Mouse (Mus musculus) brain, adult 2 months (tissue): ENCODE data around the gene Flt3.

Experiments used
- DNase-seq: peaks from one replicate; pipeline ENCODE4 v3.0.0; 2011; ENCODE audit warnings: low read depth, low spot score

Flt3 gene

GRCm38 (mm10) chr5:147410585-147410984 lies 10.3 kb upstream of the Flt3 start:
- DNase-seq: no peak

DNA sequence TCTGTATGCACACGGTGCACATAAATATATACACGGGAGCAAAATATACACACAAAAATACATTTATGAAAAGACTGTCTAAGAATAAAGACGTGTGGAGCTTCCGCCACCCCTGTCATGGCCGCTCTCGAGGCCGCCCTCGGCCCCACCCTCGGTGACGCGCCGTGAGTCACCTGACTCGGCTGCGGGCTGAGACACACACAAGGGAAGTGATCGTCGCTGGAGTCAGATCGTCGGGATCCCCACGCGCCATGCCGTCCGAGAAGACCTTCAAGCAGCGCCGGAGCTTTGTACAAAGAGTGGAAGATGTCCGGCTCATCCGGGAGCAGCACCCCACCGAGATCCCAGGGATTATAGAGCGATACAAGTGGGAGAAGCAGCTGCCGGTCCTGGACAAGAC lies 8.4 kb upstream of the Flt3 start:
- no peak for DNase-seq

DNA sequence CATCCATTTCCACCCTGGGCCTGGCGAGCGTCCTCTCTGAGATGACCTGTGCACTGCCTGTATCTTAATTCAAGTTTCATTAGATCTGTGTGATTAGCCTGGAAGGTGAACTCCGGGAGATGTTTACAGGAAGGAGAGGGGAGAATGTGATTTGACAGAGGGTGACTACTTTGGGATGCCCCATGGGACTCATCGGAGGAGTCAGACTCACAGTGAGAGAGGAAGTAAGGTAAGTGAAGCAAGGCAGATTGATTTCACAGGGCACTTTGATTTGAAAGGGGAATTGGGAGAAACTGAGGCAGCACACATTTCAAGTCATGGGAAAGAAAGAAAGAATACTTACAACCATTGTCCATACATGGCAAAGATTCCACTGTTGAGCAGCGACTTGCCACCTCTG lies 5.8 kb upstream of the Flt3 start:
- no peak for DNase-seq

- peak; percentile 84 for DNase-seq
Observed at GRCm38 (mm10) chr5:147402505-147402904, 2.2 kb upstream of the Flt3 start.

DNA sequence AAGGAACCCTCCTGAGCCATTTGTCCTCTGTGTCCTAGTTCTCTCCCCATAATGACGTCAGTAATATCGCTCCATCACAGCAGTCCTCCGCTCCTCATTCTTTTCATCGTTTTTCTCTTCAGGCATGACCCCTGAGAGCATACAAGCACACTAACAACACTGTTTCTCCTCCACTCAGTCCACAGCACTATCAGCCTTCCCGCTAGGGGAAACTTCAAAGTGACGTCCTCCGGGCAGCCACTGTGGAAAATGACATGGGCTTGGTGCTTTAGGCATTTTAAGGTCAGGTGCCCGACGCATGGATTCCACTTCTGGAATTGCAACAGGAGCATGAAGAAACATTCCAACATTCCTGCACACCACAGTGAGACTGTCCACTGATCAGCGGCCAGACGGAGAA lies 735 bp upstream of the Flt3 start:
- DNase-seq: peak; percentile 43

DNA sequence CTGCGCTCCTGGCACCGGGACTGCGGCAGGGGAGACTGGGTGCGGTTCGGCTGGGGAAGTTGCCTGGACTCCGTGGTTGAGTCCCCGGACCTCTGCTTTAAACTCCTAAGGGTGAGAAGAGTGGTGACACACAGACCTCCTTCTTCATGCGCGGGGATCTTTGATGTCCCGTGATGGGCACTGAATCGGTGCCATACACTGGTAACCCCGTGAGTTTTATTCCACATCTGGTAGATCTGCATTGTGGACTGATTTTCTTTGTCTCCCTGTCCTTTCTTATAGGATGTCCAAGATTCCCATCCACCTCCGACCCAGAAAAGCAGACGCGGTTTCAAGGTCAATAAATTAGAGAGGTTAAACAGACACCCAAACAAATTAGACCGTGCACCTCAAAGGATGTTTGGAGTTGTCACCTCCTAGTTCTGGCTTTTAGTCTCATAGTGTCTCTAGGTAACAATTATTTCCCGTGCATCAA lies 253 bp upstream of the Flt3 start:
- no peak for DNase-seq

GRCm38 (mm10) chr5:147395050-147395449 lies 5.2 kb downstream of the Flt3 start:
- DNase-seq: no peak

GRCm38 (mm10) chr5:147392667-147393213 lies 7.5 kb downstream of the Flt3 start:
- DNase-seq: no peak

DNA sequence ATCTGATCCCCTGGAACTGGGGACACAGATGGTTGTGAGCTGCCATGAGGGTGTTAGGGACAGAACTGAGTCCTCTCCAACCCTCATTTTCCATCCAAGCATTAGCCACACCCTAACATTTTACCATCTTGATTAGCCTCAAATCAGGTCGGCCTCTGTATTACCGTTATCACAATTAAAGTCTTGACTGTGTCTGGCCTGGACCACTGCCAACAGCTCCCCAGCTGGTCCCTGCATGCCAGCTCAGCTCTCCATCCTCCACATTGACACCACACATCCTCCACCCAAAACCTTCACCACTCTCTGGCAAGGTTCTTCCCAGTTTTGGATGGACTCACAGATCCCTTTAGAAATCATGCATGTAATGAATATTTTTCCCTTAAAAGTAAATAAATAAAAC lies 9.5 kb downstream of the Flt3 start:
- DNase-seq: peak; percentile 29

DNA sequence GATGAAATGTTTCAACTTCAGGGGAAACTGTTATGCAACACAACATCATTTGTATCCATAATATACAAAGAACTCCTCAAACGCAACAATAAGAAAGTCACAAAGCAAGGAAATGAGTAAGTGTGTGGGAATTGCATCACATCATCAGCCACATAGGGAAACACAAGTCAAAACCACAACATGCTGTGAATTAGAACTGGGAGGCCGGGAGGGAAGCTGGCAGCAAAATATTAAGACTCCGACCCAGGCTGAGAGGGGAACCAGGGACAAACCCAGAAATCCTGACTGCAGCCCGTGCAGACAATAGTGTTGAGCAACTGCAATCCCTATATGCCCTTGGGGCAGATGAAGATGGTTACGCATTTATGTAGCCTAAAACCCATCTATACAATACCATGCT lies 11.2 kb downstream of the Flt3 start:
- no peak for DNase-seq

GRCm38 (mm10) chr5:147388376-147389008 lies 11.8 kb downstream of the Flt3 start:
- no peak for DNase-seq

DNA sequence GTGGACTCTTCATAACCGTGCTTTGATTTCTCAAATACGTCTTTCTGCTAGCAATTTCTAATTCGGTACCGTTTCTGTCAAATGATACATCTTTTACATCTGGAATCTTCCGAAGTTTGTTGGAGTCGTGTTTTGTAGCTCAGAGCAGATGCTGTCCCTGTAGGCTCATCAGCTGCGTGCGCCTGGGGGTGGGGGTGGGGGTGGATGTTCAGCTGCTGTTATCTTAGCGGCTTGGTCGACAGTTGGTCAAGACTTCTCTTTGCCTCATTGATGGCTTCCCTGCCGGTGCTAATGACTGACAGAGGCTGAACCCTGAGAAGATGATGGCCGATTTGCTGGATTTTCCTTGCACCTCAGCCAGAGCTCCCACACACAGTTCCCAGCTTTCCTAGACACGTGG lies 13.4 kb downstream of the Flt3 start:
- no peak for DNase-seq

DNA sequence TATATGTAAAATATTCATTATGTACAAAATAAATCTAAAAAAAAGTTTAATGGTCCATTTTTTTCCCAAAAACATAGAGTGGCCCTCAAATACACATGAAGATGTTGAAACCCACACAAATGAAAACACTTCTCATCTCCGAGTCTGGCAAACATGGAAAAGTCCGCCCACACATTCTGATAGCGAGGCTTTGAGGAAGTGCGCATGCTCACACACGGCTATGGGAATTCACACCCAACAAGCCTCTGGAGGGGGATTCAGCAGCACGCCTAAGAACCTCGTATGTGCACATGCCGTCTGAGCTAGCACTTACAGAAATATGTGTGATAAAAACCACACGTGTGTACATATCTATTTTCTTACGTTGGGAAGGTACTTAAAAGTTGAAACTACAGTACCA lies 18.9 kb downstream of the Flt3 start:
- DNase-seq: peak; percentile 48

- no peak for DNase-seq
Observed at GRCm38 (mm10) chr5:147379481-147379880, 20.8 kb downstream of the Flt3 start.

GRCm38 (mm10) chr5:147370276-147370675 lies 30.0 kb downstream of the Flt3 start:
- no peak for DNase-seq

DNA sequence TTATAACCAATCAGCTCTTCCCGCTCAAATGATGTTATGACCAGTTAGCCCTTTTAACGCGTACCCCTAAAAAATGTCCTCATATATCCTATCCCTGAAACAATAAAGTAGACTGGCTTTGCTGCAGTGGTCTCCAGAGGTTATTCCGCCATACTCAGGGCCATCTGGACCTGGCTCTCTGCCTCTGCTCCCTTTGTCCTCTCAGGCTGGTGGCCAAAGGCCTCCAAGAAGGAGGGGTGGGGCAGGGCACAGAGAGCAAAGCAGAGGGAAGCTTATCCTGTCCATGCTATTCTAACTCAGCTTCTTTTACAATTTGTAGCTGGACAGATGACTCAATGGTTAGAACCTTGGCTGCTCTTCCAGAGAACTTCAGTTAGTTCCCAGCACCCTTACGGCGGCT lies 32.1 kb downstream of the Flt3 start:
- DNase-seq: no peak

DNA sequence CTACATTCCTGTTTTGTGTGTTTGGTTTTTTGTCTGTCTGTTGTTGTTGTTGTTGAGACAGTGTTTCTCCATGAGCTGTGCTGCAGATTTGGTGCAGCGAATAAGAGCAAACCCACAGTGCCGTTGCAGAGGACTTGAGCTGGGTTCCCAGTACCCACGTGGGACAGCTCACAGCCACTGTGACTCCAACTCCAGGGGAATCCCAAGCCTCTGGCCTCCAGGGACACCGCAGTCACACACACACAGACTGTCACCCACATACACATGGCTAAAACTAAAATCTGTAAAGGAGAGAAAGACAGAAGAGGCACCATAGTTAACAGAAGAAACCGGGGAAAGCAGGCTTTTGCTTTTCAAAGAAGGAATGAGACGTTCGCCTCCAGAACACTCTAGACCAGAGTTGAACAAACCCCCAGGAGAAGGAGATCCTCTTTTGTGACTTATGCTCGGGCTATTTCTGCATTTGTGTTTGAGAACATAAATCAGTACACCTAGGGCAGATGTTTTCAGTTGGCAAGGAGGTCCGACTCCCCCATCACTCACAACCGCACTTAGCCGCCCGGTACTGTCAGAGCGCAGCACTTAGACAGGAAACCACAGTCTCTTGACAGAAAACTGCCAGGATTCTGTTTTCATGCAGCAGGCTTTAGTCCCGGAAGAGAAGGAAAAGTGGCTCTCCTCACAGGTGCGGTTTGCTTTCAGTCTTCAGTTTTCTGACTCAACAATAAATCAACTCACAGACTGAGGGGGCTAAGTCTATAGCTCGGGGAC lies 34.1 kb downstream of the Flt3 start:
- no peak for DNase-seq

DNA sequence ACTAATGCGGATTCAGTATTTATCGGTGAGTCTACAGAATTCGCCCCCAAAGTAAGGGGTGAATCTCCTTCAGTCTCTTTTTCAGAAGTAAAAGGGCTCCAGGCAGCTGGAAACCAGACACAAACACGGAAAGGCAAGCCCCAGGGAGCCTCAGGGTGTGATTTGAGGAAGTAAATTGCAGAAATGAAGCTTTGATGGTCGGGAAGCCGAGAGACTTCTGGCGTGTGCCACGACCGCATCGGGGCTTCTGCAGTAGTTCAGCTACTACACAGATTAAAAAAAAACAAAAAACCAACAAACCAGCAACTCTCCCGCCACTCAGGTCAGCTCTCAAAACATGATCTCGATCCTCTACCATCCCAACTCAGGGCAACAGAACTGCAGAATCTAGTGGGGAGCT lies 37.2 kb downstream of the Flt3 start:
- DNase-seq: peak; percentile 35

- DNase-seq: no peak
Observed at GRCm38 (mm10) chr5:147358481-147358880, 41.8 kb downstream of the Flt3 start.

- DNase-seq: peak; percentile 35
Observed at GRCm38 (mm10) chr5:147357536-147357935, 42.8 kb downstream of the Flt3 start.

- no peak for DNase-seq
Observed at GRCm38 (mm10) chr5:147356260-147357055, 43.8 kb downstream of the Flt3 start.

DNA sequence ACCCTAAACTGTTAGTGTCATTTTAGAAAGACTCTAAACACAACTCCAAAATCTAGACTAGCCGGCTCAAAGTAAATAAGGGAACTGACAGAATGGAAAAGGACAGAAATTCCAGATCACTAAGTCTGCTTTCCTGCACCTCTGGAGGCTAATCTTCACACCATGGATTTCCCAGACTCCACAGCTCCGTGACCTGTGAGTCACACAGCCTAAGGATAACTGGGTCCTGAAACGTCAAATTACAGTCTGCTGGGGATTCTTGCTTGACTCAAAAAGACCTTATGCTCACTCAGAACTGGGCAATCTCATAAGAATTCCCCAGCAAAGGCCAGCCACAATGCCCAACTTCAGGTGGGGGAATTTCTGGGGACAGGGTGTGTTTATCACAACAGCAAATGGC lies 44.5 kb downstream of the Flt3 start:
- no peak for DNase-seq
